Mouse (Mus musculus) embryonic facial prominence, embryonic 11.5 days (tissue): ENCODE measurements around the gene Mto1. TPM values are rescaled to one million over a fixed set of nuclear protein-coding genes. Genes with fewer than 3 reads are reported as not detected.

ENCODE experiments used
- ATAC-seq: fragments of 200-750 bp; cut with Nextera tagmentation; replicated peaks from 2 replicates; pipeline ENCODE4 v1.8.0; 2017; ENCODE audit warnings: low read depth; ENCODE audit not compliant: insufficient number of reproducible peaks, low FRiP score, low TSS enrichment
- DNase-seq: peaks from one replicate; pipeline ENCODE4 v3.0.0-alpha.2; 2015; ENCODE audit warnings: low spot score
- H3K27ac ChIP-seq: fragments of 300-500 bp; sonication (generic); replicated peaks from 2 replicates; pipeline ENCODE4 v1.5.1; 2014; ENCODE audit warnings: mild to moderate bottlenecking, low read depth, low read length, control low read depth
- H3K27me3 ChIP-seq: fragments of 300-500 bp; sonication (generic); 2 replicates; pipeline ENCODE4 v1.6.1; 2014; ENCODE audit warnings: mild to moderate bottlenecking, low read length, moderate library complexity, mixed read lengths; ENCODE audit not compliant: control insufficient read depth, insufficient read depth
- H3K36me3 ChIP-seq: fragments of 300-500 bp; sonication (generic); replicated peaks from 2 replicates; pipeline ENCODE4 v1.6.1; 2014; ENCODE audit warnings: low read depth, mild to moderate bottlenecking, low read length, moderate library complexity, mixed read lengths; ENCODE audit not compliant: control insufficient read depth, insufficient read depth
- H3K4me1 ChIP-seq: fragments of 300-500 bp; sonication (generic); 2 replicates; pipeline ENCODE4 v1.6.1; 2014; ENCODE audit warnings: low read length, mixed read lengths; ENCODE audit not compliant: control insufficient read depth, insufficient read depth
- H3K4me2 ChIP-seq: fragments of 300-500 bp; sonication (generic); 2 replicates; pipeline ENCODE4 v1.6.1; 2014; ENCODE audit warnings: low read depth, mild to moderate bottlenecking, control low read depth, low read length, moderate library complexity
- H3K4me3 ChIP-seq: fragments of 300-500 bp; sonication (generic); 2 replicates; pipeline ENCODE4 v1.5.1; 2014; ENCODE audit warnings: low read depth, low read length, control low read depth
- H3K9ac ChIP-seq: fragments of 300-500 bp; sonication (generic); replicated peaks from 2 replicates; pipeline ENCODE4 v1.6.1; 2014; ENCODE audit warnings: mild to moderate bottlenecking, control low read depth, low read length
- H3K9me3 ChIP-seq: fragments of 300-500 bp; sonication (generic); replicated peaks from 2 replicates; pipeline ENCODE4 v1.6.1; 2016; ENCODE audit warnings: mild to moderate bottlenecking, low read length, inconsistent platforms, mixed read lengths; ENCODE audit not compliant: control insufficient read depth
- WGBS: fragments of 180-500 bp; shearing (Covaris S2); extraction: QIAGEN DNeasy Blood & Tissue Kit; methylation state at CpG from one replicate; pipeline ENCODE4 v1.1.7; 2014; 5-methylcytosine and 5-hydroxymethylcytosine counted together
- polyA plus RNA-seq: library from polyadenylated mRNA; unstranded; fragments of >200 nt; fragmentation: Nextera tagmentation; extraction: Ambion mirVana; gene quantifications from 2 replicates; pipeline ENCODE4 v1.2.1, GENCODE M21; 2014

Gene Mto1
- polyA plus RNA-seq, 1 experiment from 2014 or later: 24.7 TPM

GRCm38 (mm10) chr9:78432471-78432870, 15.5 kb upstream of the Mto1 start:
- Histone ChIP-seq H3K4me1 (no peaks in the 10 kb centered on the region), H3K36me3 (no peaks in the 10 kb centered on the region), H3K9ac (no peak overlapping the region), H3K4me2 (no peak overlapping the region), H3K4me3 (no peak overlapping the region), H3K27me3 (no peaks in the 10 kb centered on the region), H3K27ac (no peak overlapping the region), H3K9me3 (no peaks in the 10 kb centered on the region)
- no peak for DNase-seq
- 85% methylated on average over 5 of the region's 5 CpGs for WGBS
- ATAC-seq: no peak

GRCm38 (mm10) chr9:78439426-78439825, 8.6 kb upstream of the Mto1 start:
- ATAC-seq: no peak
- Histone ChIP-seq H3K36me3 (no peaks in the 10 kb centered on the region), H3K4me3 (no peak overlapping the region), H3K9me3 (no peaks in the 10 kb centered on the region), H3K27me3 (peaks cover 36% of the 10 kb centered on the region), H3K4me2 (no peak overlapping the region), H3K27ac (no peak overlapping the region), H3K9ac (no peak overlapping the region), H3K4me1 (peaks cover 4% of the 10 kb centered on the region; the same call in 1 of the 2 replicates)
- DNase-seq: no peak
- WGBS: 65% methylated on average over 5 of the region's 5 CpGs

- no peak for ATAC-seq
- H3K4me1 ChIP-seq: peaks cover 4% of the 10 kb centered on the region; the same call in 1 of the 2 replicates
- WGBS: 4% methylated on average over 9 of the region's 9 CpGs
Observed at GRCm38 (mm10) chr9:78442237-78442578, 5.8 kb upstream of the Mto1 start.

GRCm38 (mm10) chr9:78442579-78443392, 5.2 kb upstream of the Mto1 start, which contains the start of gene Cgas:
Cgas (minus strand) TSS chr9:78443237.
- no peak for ATAC-seq
- H3K4me3 ChIP-seq: peak within 1 kb of the TSS; percentile 40
- peak within 1 kb of the TSS; percentile 61 for H3K4me2 ChIP-seq

More at GRCm38 (mm10) chr9:78442237-78442578, 5.8 kb upstream of the Mto1 start:
- no peaks in the 10 kb centered on the region for H3K36me3 ChIP-seq
- H3K4me2 ChIP-seq: peak overlapping the region; percentile 61
- H3K9ac ChIP-seq: peak overlapping the region; percentile 51
- peak overlapping the region; percentile 40 for H3K4me3 ChIP-seq
- peaks cover 39% of the 10 kb centered on the region for H3K27me3 ChIP-seq
- no peak overlapping the region for H3K27ac ChIP-seq
- H3K9me3 ChIP-seq: no peaks in the 10 kb centered on the region
- no peak for DNase-seq

GRCm38 (mm10) chr9:78447606-78447972, 419 bp upstream of the Mto1 start:
- DNase-seq: no peak
- WGBS: 24% methylated on average over 9 of the region's 9 CpGs
- ATAC-seq: peak; percentile 29

More at GRCm38 (mm10) chr9:78442579-78443392, 5.2 kb upstream of the Mto1 start, which contains the start of gene Cgas:
- Histone ChIP-seq H3K27me3 (peaks cover 39% of the 10 kb centered on the region), H3K9me3 (no peaks in the 10 kb centered on the region), H3K9ac (peak within 1 kb of the TSS; percentile 51), H3K36me3 (no peaks in the 10 kb centered on the region), H3K27ac (no peak within 1 kb of the TSS), H3K4me1 (peaks cover 4% of the 10 kb centered on the region; the same call in 1 of the 2 replicates)
- WGBS: 1% methylated on average over 81 of the region's 81 CpGs
- DNase-seq: peak; percentile 59

GRCm38 (mm10) chr9:78450404-78450803, 2.4 kb downstream of the Mto1 start:
- no peak overlapping the region for H3K27ac ChIP-seq
- no peaks in the 10 kb centered on the region for H3K36me3 ChIP-seq
- H3K9ac ChIP-seq: no peak overlapping the region
- no peaks in the 10 kb centered on the region; the same call in 1 of the 2 replicates for H3K27me3 ChIP-seq
- H3K4me2 ChIP-seq: no peak overlapping the region
- no peak for DNase-seq
- no peak for ATAC-seq
- H3K4me1 ChIP-seq: no peaks in the 10 kb centered on the region
- H3K4me3 ChIP-seq: no peak overlapping the region
- 75% methylated on average over 5 of the region's 5 CpGs for WGBS
- H3K9me3 ChIP-seq: no peaks in the 10 kb centered on the region

More at GRCm38 (mm10) chr9:78447606-78447972, 419 bp upstream of the Mto1 start:
- Histone ChIP-seq H3K4me2 (peak overlapping the region; percentile 48), H3K4me3 (peak overlapping the region; percentile 97), H3K4me1 (peaks cover 3% of the 10 kb centered on the region; the same call in 1 of the 2 replicates), H3K36me3 (no peaks in the 10 kb centered on the region), H3K9me3 (no peaks in the 10 kb centered on the region), H3K27ac (no peak overlapping the region), H3K27me3 (peaks cover 16% of the 10 kb centered on the region), H3K9ac (peak overlapping the region; percentile 35; the same call in 1 of the 2 replicates)

GRCm38 (mm10) chr9:78451382-78451781, 3.4 kb downstream of the Mto1 start:
- Histone ChIP-seq H3K27me3 (no peaks in the 10 kb centered on the region), H3K4me2 (no peak overlapping the region), H3K27ac (no peak overlapping the region), H3K9ac (no peak overlapping the region), H3K36me3 (no peaks in the 10 kb centered on the region), H3K4me3 (no peak overlapping the region), H3K9me3 (no peaks in the 10 kb centered on the region), H3K4me1 (no peaks in the 10 kb centered on the region)
- DNase-seq: no peak
- 91% methylated on average over 4 of the region's 4 CpGs for WGBS
- no peak for ATAC-seq

- 88% methylated on average over 8 of the region's 8 CpGs for WGBS
- no peak for ATAC-seq
- Histone ChIP-seq H3K9me3 (no peaks in the 10 kb centered on the region), H3K4me3 (no peak overlapping the region), H3K36me3 (no peaks in the 10 kb centered on the region; the same call in none of the 2 replicates), H3K27ac (no peak overlapping the region), H3K4me1 (no peaks in the 10 kb centered on the region), H3K27me3 (no peaks in the 10 kb centered on the region), H3K4me2 (no peak overlapping the region), H3K9ac (no peak overlapping the region)
- no peak for DNase-seq
Observed at GRCm38 (mm10) chr9:78457026-78457425, 9.0 kb downstream of the Mto1 start.
